Mouse (Mus musculus): ENCODE results near the gene Tmem229b. TPM values are rescaled to one million over a fixed set of nuclear protein-coding genes. Genes with fewer than 3 reads are reported as not detected.

Gene Tmem229b
- total and polyA plus RNA-seq, 3 experiments: 13.8 to 20.5 TPM; not detected in 1

DNA sequence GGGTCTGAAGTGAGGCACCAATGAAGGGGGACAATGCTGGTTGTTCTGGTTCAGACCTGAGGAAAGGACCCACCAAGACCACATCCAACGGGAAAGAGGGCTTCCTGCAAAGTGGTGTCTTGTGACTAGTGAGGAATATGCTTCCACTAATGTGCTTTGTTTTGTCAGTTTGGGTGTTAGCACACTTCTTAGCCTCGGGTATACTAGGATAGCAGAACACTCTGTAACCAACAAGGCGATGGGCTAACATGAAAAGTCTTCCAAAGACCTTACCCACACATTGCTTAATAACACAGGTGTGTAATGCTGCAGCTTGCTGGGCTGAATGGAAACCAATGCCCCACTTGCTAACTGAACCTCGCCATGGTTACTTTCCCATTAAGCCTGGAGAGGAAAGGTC is 51.0 kb downstream of the Tmem229b start:
- H3K27ac ChIP-seq (ENCODE audit: control insufficient read depth, low read depth, low read length): no peak overlapping the region
- TF ChIP-seq USF1 (IDR thresholded peaks at IDR 0.05; ENCODE audit: low read depth, low read length) (no peak), BHLHE40 (IDR thresholded peaks at IDR 0.05; ENCODE audit: borderline replicate concordance, low read depth, low read length) (no peak), MEF2A (IDR thresholded peaks at IDR 0.05; ENCODE audit: extremely low read depth, insufficient replicate concordance, low read depth, low read length, poor library complexity, severe bottlenecking) (no peak), UBTF (IDR thresholded peaks at IDR 0.05; ENCODE audit: borderline replicate concordance, insufficient read depth, low read depth, low read length) (no peak), SMC3 (IDR thresholded peaks at IDR 0.05; ENCODE audit: low read depth, low read length) (no peak), NRF1 (IDR thresholded peaks at IDR 0.05; ENCODE audit: insufficient read depth, low read depth, low read length, poor library complexity, severe bottlenecking) (no peak), NELFE (IDR thresholded peaks at IDR 0.05; ENCODE audit: low read depth, low read length) (no peak), MAZ (IDR thresholded peaks at IDR 0.05; ENCODE audit: low read depth, low read length) (no peak), SIN3A (IDR thresholded peaks at IDR 0.05; ENCODE audit: low read length) (no peak), POLR2AphosphoS5 (IDR thresholded peaks at IDR 0.05; ENCODE audit: borderline replicate concordance, low read depth, low read length) (no peak), MAFK (IDR thresholded peaks at IDR 0.05; ENCODE audit: borderline replicate concordance, low read depth, low read length) (no peak), TCF12 (IDR thresholded peaks at IDR 0.05; ENCODE audit: low read depth, low read length) (no peak), MYB (IDR thresholded peaks at IDR 0.05; ENCODE audit: low read depth, low read length) (no peak), GABPA (IDR thresholded peaks at IDR 0.05; ENCODE audit: low read depth, low read length) (no peak), TBP (IDR thresholded peaks at IDR 0.05; ENCODE audit: low read depth, low read length) (no peak), ZNF384 (IDR thresholded peaks at IDR 0.05; ENCODE audit: low read depth, low read length) (no peak), USF2 (IDR thresholded peaks at IDR 0.05; ENCODE audit: borderline replicate concordance in 1 of 2, insufficient read depth in 1 of 2, low read depth in 1 of 2, low read length in 2 of 2) (no peak), E2F4 (IDR thresholded peaks at IDR 0.05; ENCODE audit: borderline replicate concordance, low read depth, low read length) (no peak)

DNA sequence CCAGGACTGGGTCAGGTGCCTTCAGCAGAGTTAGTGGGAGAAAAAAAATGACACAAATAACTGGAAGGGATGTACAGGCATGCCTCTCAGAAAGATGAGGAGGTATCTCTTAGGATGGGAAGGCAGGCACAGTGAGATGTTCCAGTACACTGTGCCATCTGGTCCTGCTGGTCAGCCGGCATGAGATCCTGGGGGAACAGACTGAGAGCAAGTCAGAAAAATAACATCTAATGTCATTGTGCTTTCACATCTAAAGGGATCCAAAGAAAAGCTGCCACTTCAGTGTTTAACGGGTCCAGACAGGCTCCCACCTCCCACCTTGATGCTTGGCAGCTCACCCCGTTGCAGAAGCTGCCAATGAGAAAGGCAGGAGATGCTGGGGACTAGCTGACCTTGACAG is 54.9 kb downstream of the Tmem229b start:
- Histone ChIP-seq H3K9me3 (replicated peaks; ENCODE audit: insufficient read depth, low read length) (no peaks in the 10 kb centered on the region), H3K27ac (ENCODE audit: control insufficient read depth, low read depth, low read length) (no peak overlapping the region), H3K36me3 (ENCODE audit: control insufficient read depth in 1 of 2, insufficient read depth in 2 of 2, low read length in 2 of 2) (peaks cover 0 to 7% of the 10 kb centered on the region in 2 experiments; a peak in 2 of 4 replicates), H3K27me3 (ENCODE audit: control insufficient read depth in 1 of 2, insufficient read depth in 2 of 2, low read length in 2 of 2) (no peaks in the 10 kb centered on the region; a peak in 2 of 4 replicates), H3K4me1 (ENCODE audit: control insufficient read depth in 1 of 2, insufficient read depth in 2 of 2, low read length in 2 of 2) (peaks cover 0 to 4% of the 10 kb centered on the region in 2 experiments; a peak in 1 of 4 replicates), H3K79me2 (ENCODE audit: control insufficient read depth, insufficient read depth, low read length, poor library complexity) (no peaks in the 10 kb centered on the region), H3K4me3 (ENCODE audit: control insufficient read depth in 1 of 2, insufficient read depth in 1 of 2, low read depth in 2 of 2, low read length in 2 of 2) (no peak overlapping the region), H3K9ac (ENCODE audit: control insufficient read depth, low read depth, low read length, poor library complexity, severe bottlenecking) (no peak overlapping the region)
- TF ChIP-seq USF1 (IDR thresholded peaks at IDR 0.05; ENCODE audit: low read depth, low read length) (no peak), ELF1 (IDR thresholded peaks at IDR 0.05; ENCODE audit: low read depth, low read length) (no peak), RAD21 (IDR thresholded peaks at IDR 0.05; ENCODE audit: low read depth, low read length) (no peak), MAX (IDR thresholded peaks at IDR 0.05; ENCODE audit: low read length) (no peak), MXI1 (IDR thresholded peaks at IDR 0.05; ENCODE audit: low read depth, low read length) (no peak), POLR2A (IDR thresholded peaks at IDR 0.05; ENCODE audit: control insufficient read depth in 1 of 2, insufficient read depth in 1 of 2, low read depth in 1 of 2, low read length in 2 of 2, poor library complexity in 1 of 2) (no peak), ZC3H11A (IDR thresholded peaks at IDR 0.05; ENCODE audit: low read depth, low read length) (no peak), HCFC1 (IDR thresholded peaks at IDR 0.05; ENCODE audit: low read depth, low read length) (no peak), EP300 (IDR thresholded peaks at IDR 0.05; ENCODE audit: low read depth in 1 of 2, low read length in 2 of 2) (no peak), SIN3A (IDR thresholded peaks at IDR 0.05; ENCODE audit: low read length) (no peak), GABPA (IDR thresholded peaks at IDR 0.05; ENCODE audit: low read depth, low read length) (no peak), MAZ (IDR thresholded peaks at IDR 0.05; ENCODE audit: low read depth, low read length) (no peak), USF2 (IDR thresholded peaks at IDR 0.05; ENCODE audit: borderline replicate concordance in 1 of 2, insufficient read depth in 1 of 2, low read depth in 1 of 2, low read length in 2 of 2) (no peak), ZKSCAN1 (IDR thresholded peaks at IDR 0.05; ENCODE audit: low read depth, low read length) (no peak), MYB (IDR thresholded peaks at IDR 0.05; ENCODE audit: low read depth, low read length) (no peak), CTCF (IDR thresholded peaks at IDR 0.05 in 2 of 3, conservative IDR thresholded peaks at IDR 0.05 in 1 of 3; ENCODE audit: control insufficient read depth in 1 of 3, insufficient read depth in 1 of 3, low read depth in 2 of 3, low read length in 3 of 3, poor library complexity in 1 of 3, severe bottlenecking in 1 of 3) (no peak)
- DNase-seq (ENCODE audit: low read depth, low spot score): no peak

More for the DNA sequence above, 51.0 kb downstream of the Tmem229b start:
- Histone ChIP-seq H3K79me2 (ENCODE audit: control insufficient read depth, insufficient read depth, low read length, poor library complexity) (no peaks in the 10 kb centered on the region), H3K9me3 (replicated peaks; ENCODE audit: insufficient read depth, low read length) (no peaks in the 10 kb centered on the region), H3K4me1 (ENCODE audit: control insufficient read depth in 1 of 2, insufficient read depth in 2 of 2, low read length in 2 of 2) (peaks cover 0 to 4% of the 10 kb centered on the region in 2 experiments; a peak in 1 of 4 replicates), H3K36me3 (ENCODE audit: control insufficient read depth in 1 of 2, insufficient read depth in 2 of 2, low read length in 2 of 2) (peaks cover 0 to 7% of the 10 kb centered on the region in 2 experiments; a peak in 2 of 4 replicates), H3K4me3 (ENCODE audit: control insufficient read depth in 1 of 2, insufficient read depth in 1 of 2, low read depth in 2 of 2, low read length in 2 of 2) (no peak overlapping the region), H3K27me3 (ENCODE audit: control insufficient read depth in 1 of 2, insufficient read depth in 2 of 2, low read length in 2 of 2) (no peaks in the 10 kb centered on the region), H3K9ac (ENCODE audit: control insufficient read depth, low read depth, low read length, poor library complexity, severe bottlenecking) (no peak overlapping the region)
- no peak for DNase-seq (ENCODE audit: low read depth, low spot score)

Data from MEL (cell line).